In the genomic region with DNA sequence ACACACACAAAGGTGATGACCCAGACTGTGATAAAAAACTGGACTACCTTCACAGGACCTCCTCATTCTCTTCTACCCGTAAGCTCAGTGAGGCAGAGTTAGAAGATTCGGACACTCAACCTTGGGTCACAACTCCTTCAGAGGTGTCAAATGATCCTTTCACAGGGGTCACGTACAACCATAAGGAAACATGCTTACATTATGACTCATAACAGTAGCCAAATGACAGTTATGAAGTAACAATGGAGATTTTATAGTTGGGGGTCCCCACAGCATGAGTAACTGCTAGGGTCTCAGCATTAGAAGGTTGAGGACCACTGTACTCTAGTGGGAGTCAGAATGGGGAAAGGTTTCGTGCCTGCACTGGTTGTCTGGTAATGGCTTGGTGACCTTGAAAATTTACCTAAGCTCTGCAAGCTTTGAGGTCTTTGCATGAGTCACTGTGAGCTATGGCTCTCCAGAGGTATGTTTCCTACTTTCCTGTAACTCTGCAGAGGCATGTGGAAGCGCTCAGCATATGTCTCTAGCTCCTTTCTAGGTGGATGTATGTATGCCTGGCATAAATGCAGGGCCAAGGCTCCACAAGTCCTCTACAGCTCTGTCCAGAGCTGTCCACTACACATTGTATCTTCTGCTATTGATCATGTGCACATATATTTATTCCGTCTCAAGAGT, we compare ENCODE assay signal across 23 mouse cellular contexts.
A peak's percentile ranks its signal among the peaks of the same experiment; 100 is the strongest.
DNase-seq lines count a peak whose midpoint lies in the region; ATAC-seq and TF ChIP-seq lines count a peak whose summit lies in the region.
"Had no signal": no experiment of that assay in that cellular context is flagged by ENCODE, and none has a peak within 500 bp of the region (broad histone marks: within the 10 kb centered on the region; RNA-seq: fewer than 3 reads in every experiment).

No protein-coding gene starts in this region.

- no peaks in the 10 kb centered on the region for H3K9me3 ChIP-seq in heart, embryonic 10.5 days
- H3K9me3 ChIP-seq in heart, embryonic 15.5 days (replicated peaks) = no peaks in the 10 kb centered on the region
- H3K9me3 ChIP-seq in lung, embryonic 16.5 days (ENCODE audit: control insufficient read depth, low read length) = no peaks in the 10 kb centered on the region
- H3K9me3 ChIP-seq: embryonic facial prominence, embryonic 12.5 days; hindbrain, embryonic 13.5 days; limb, embryonic 12.5 days; midbrain, embryonic 13.5 days had no signal

- DNase-seq in heart, embryonic 10.5 days (ENCODE audit: low spot score) = no peak
- no peak for DNase-seq in heart, adult 18-20 months
- DNase-seq in heart, adult 11 months = no peak
- no peak for DNase-seq in lung, adult 2 months
- peak; percentile 31 for DNase-seq in 3T3-L1 (ENCODE audit: low read depth, low spot score)
- DNase-seq in left cerebral cortex, postnatal 4 days = no peak
- DNase-seq: adrenal gland, postnatal 25 days; cerebellum, adult 11-12 months; cerebellum, adult 9-11 months; gastrocnemius, adult 2 months; gastrocnemius, postnatal 36 days; kidney, adult 11 months; kidney, postnatal 14 days; layer of hippocampus, adult 9-11 months; lung, postnatal 14 days; thymus, postnatal 14 days had no signal

- no peak for TF ChIP-seq CTCF in lung, adult 2 months (IDR thresholded peaks at IDR 0.05; ENCODE audit: insufficient read depth, low read length)

- 75% methylated on average over 6 of the region's 6 CpGs for WGBS in heart, embryonic 10.5 days
- WGBS in heart, embryonic 15.5 days = 81% methylated on average over 6 of the region's 6 CpGs
- 83% methylated on average over 6 of the region's 6 CpGs for WGBS in lung, embryonic 16.5 days
- 88% methylated on average over 6 of the region's 6 CpGs for WGBS in lung, adult 2 months

- H3K36me3 ChIP-seq in heart, embryonic 10.5 days = no peaks in the 10 kb centered on the region
- no peaks in the 10 kb centered on the region for H3K36me3 ChIP-seq in heart, embryonic 15.5 days
- no peaks in the 10 kb centered on the region for H3K36me3 ChIP-seq in lung, embryonic 16.5 days (ENCODE audit: control insufficient read depth, insufficient read depth, low read length)
- H3K36me3 ChIP-seq: embryonic facial prominence, embryonic 12.5 days; hindbrain, embryonic 13.5 days; limb, embryonic 12.5 days; midbrain, embryonic 13.5 days had no signal

- no peak overlapping the region for H3K4me2 ChIP-seq in heart, embryonic 15.5 days
- H3K4me2 ChIP-seq in lung, embryonic 16.5 days (ENCODE audit: low read depth, low read length) = no peak overlapping the region
- H3K4me2 ChIP-seq: embryonic facial prominence, embryonic 12.5 days; hindbrain, embryonic 13.5 days; limb, embryonic 12.5 days; midbrain, embryonic 13.5 days had no signal

- intact Hi-C loops in left cerebral cortex, postnatal 4 days (cut with DNase I) = no loop called here

- no peak overlapping the region for H3K4me3 ChIP-seq in heart, embryonic 10.5 days
- no peak overlapping the region for H3K4me3 ChIP-seq in heart, embryonic 15.5 days
- H3K4me3 ChIP-seq in lung, embryonic 16.5 days (ENCODE audit: low read length) = no peak overlapping the region
- H3K4me3 ChIP-seq in lung, adult 2 months (replicated peaks; ENCODE audit: extremely low read depth, low read depth, low read length) = no peak overlapping the region
- H3K4me3 ChIP-seq: embryonic facial prominence, embryonic 12.5 days; gastrocnemius, adult 2 months; hindbrain, embryonic 13.5 days; limb, embryonic 12.5 days; midbrain, embryonic 13.5 days had no signal

- H3K9ac ChIP-seq in heart, embryonic 15.5 days = no peak overlapping the region
- no peak overlapping the region for H3K9ac ChIP-seq in lung, embryonic 16.5 days (ENCODE audit: low read length)
- H3K9ac ChIP-seq: embryonic facial prominence, embryonic 12.5 days; hindbrain, embryonic 13.5 days; limb, embryonic 12.5 days; midbrain, embryonic 13.5 days had no signal

- no peaks in the 10 kb centered on the region for H3K27me3 ChIP-seq in heart, embryonic 10.5 days (ENCODE audit: insufficient read depth, poor library complexity, severe bottlenecking)
- no peaks in the 10 kb centered on the region for H3K27me3 ChIP-seq in heart, embryonic 15.5 days
- H3K27me3 ChIP-seq in lung, embryonic 16.5 days (ENCODE audit: control insufficient read depth, insufficient read depth, low read depth, low read length) = no peaks in the 10 kb centered on the region
- H3K27me3 ChIP-seq: embryonic facial prominence, embryonic 12.5 days; hindbrain, embryonic 13.5 days; limb, embryonic 12.5 days; midbrain, embryonic 13.5 days had no signal

- no peak for TF ChIP-seq POLR2A in lung, adult 2 months (IDR thresholded peaks at IDR 0.05; ENCODE audit: borderline replicate concordance, extremely low read depth, low read depth, low read length)

- no peak for ATAC-seq in heart, embryonic 15.5 days (replicated peaks; ENCODE audit: insufficient number of reproducible peaks, insufficient read depth, low FRiP score, low read depth)
- peak; percentile 10; the same call in 1 of the 2 replicates for ATAC-seq in lung, embryonic 16.5 days (ENCODE audit: low read depth)
- ATAC-seq: forebrain, embryonic 14.5 days; midbrain, embryonic 13.5 days had no signal

- peak overlapping the region; percentile 38; the same call in 1 of the 2 replicates for H3K27ac ChIP-seq in heart, embryonic 10.5 days
- peak overlapping the region; percentile 28; the same call in 1 of the 2 replicates for H3K27ac ChIP-seq in heart, embryonic 15.5 days
- H3K27ac ChIP-seq in lung, embryonic 16.5 days (ENCODE audit: low read length) = no peak overlapping the region
- H3K27ac ChIP-seq: embryonic facial prominence, embryonic 12.5 days; gastrocnemius, adult 2 months; hindbrain, embryonic 13.5 days; limb, embryonic 12.5 days; midbrain, embryonic 13.5 days had no signal

- peaks cover 11% of the 10 kb centered on the region; the same call in 1 of the 2 replicates for H3K4me1 ChIP-seq in heart, embryonic 10.5 days
- H3K4me1 ChIP-seq in heart, embryonic 15.5 days (replicated peaks) = peaks cover 9% of the 10 kb centered on the region; the same call in 1 of the 2 replicates
- H3K4me1 ChIP-seq in lung, embryonic 16.5 days (replicated peaks; ENCODE audit: control insufficient read depth, insufficient read depth, low read length) = peaks cover 3% of the 10 kb centered on the region; the same call in 1 of the 2 replicates
- no peaks in the 10 kb centered on the region for H3K4me1 ChIP-seq in lung, adult 2 months (ENCODE audit: control insufficient read depth, insufficient read depth, low read length)
- H3K4me1 ChIP-seq: embryonic facial prominence, embryonic 12.5 days; hindbrain, embryonic 13.5 days; limb, embryonic 12.5 days; midbrain, embryonic 13.5 days had no signal
